Mouse (Mus musculus): Measurements from ENCODE around the gene Pdcd2l.

Pdcd2l gene

DNA sequence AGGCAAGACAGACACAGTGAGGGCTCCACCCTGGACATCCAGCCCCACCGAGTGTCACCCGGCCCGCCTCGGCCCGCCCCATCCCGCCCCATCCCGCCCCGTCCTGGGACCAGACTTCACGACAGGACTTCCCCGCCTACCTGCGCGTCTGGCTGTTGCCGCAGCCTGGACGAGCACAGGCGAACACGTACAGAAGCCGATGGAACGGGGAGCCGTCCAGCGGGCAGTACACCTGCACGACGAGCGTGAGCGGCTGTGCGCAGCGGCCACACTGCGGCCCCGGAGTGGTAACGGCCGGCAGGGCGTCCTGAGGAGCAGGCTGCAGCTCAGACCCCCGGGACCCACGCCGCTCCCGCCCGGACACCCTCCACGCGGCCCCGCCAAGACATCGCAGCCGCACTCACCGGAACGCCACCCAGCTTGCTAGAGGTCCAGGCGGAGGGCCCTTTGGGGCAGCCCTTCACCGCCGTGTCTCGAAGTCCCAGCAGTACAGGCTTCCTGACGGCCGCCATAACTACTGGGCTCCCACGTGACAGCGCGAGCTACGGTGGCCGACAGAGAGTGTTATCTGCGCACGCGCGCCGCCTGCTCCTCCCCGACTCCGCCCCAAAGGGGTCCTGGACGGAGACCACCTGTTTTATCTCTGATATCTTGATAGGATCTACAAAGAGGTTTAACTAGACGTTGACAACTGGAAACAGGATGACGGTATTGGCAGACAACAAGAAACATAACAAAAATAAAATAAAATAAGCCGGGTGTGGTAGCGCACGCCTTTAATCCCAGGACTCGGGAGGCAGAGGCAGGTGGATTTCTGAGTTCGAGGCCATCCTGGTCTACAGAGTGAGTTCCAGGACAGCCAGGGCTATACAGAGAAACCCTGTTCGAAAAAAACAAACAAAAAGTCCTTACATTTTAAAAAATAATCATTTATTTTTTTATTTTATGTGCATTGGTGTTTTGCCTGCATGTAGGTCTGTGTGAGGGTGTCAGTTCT lies at the start of gene Pdcd2l:
TSS of gene Pdcd2l (minus strand) at position 530 of the 997 bp plus-strand sequence.
- peak; percentile 87 for ATAC-seq (ENCODE audit: insufficient number of reproducible peaks, low FRiP score, low TSS enrichment)

DNA sequence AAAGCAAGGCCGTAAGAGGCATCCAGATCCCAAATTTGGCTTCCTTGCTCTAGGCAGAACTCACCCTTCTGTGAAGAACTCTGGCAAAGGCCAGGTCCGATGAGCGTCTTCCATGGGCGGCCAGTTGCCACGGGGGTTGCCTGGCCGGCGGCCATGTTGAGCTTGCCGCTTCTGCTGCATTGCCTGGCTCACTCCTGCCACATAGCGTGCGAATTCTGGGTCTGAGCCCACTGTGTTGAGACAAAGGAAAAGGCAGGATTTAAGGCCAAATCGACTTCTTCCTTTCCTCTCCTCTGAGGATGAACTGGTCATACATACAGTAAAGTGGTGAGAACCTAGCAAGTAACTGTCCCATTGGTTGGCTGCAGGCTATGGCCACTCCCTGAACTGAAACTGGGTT lies 45.7 kb upstream of the Pdcd2l start:
- ATAC-seq (ENCODE audit: insufficient number of reproducible peaks, low FRiP score, low TSS enrichment) = 0 out of 2 replicates have a peak, but pooled peaks have one; percentile 31

DNA sequence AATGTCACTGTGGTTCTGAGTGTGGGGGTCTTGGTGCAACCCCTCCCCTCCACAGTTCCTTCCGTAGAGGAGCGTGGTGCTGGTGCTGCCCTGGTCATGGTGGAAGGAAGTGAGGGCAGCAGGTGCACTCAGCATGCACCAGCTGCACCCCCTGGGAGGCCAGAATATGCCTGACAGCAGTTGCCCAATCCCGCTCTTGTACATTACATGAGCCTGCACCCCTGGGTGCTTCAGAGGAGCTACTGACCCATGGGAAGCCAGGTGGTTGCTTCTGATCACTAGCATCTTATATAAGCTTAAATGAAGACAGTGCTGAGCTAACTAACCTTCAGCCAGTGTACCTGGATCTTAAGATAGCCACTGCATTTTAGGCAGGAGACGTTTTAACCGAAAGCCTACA lies 41.6 kb upstream of the Pdcd2l start:
- ATAC-seq (ENCODE audit: insufficient number of reproducible peaks, low FRiP score, low TSS enrichment) = no peak

GRCm38 (mm10) chr7:34235602-34236001 lies 39.1 kb upstream of the Pdcd2l start:
- no peak for ATAC-seq (ENCODE audit: insufficient number of reproducible peaks, low FRiP score, low TSS enrichment)

GRCm38 (mm10) chr7:34234610-34235561 lies 38.4 kb upstream of the Pdcd2l start:
- no peak for ATAC-seq (ENCODE audit: insufficient number of reproducible peaks, low FRiP score, low TSS enrichment)

GRCm38 (mm10) chr7:34233909-34234609 lies 37.6 kb upstream of the Pdcd2l start:
- peak; percentile 82 for ATAC-seq (ENCODE audit: insufficient number of reproducible peaks, low FRiP score, low TSS enrichment)

- ATAC-seq (ENCODE audit: insufficient number of reproducible peaks, low FRiP score, low TSS enrichment) = no peak
These were observed 36.6 kb upstream of the Pdcd2l start for GRCm38 (mm10) chr7:34232785-34233725.

DNA sequence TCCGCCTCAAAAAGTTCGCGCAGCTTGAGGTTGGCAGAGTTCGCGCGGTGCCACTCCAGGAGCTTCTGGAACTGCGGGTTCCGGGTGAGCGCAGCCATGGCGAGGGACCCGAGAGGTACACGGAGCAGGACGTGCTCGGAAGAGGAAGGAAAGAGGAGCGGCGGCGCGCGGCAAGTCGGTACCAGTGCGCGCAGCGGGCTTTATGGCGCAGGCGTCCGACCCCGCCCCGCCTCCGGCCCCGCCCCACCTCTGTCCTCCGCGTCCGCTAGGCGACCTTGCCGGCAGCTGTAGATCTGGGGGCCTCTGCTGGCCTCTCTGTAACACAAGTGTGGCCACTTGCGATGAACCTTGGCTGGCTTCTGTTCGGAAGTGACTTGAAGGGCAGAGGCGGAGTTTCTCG lies 33.7 kb upstream of the Pdcd2l start, which contains the start of gene Gpi1:
TSS of gene Gpi1 (minus strand) at position 221 of the 400 bp plus-strand sequence.
- peak; percentile 27; the same call in 1 of the 2 replicates for ATAC-seq (ENCODE audit: insufficient number of reproducible peaks, low FRiP score, low TSS enrichment)

DNA sequence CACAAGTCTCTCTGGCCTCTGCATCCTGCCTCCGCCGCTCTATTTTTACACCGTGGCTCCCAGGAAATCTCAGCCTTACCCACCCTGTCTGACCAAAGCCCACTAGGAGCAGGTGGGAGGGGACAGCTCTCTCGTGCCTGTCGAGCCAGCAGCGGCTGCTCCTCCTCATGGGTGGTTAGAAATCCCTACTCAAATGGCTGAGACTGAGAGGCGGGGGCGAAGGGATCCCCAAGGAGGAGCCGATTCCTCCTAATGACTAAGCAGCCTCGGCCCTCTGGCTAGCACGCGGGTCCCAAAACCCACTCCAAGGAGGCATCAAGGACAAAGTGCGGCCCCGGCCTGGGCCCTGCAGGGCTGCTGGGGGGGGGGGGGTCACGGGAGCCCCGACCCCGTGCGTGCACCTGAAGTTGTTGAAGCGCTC lies 33.2 kb upstream of the Pdcd2l start:
- ATAC-seq (ENCODE audit: insufficient number of reproducible peaks, low FRiP score, low TSS enrichment) = peak; percentile 3; the same call in 1 of the 2 replicates

GRCm38 (mm10) chr7:34229153-34229552 lies 32.7 kb upstream of the Pdcd2l start:
- ATAC-seq (ENCODE audit: insufficient number of reproducible peaks, low FRiP score, low TSS enrichment) = no peak

- no peak for ATAC-seq (ENCODE audit: insufficient number of reproducible peaks, low FRiP score, low TSS enrichment)
These were observed 32.2 kb upstream of the Pdcd2l start for GRCm38 (mm10) chr7:34228641-34229040.

- no peak for ATAC-seq (ENCODE audit: insufficient number of reproducible peaks, low FRiP score, low TSS enrichment)
These were observed 30.4 kb upstream of the Pdcd2l start for GRCm38 (mm10) chr7:34226846-34227245.

DNA sequence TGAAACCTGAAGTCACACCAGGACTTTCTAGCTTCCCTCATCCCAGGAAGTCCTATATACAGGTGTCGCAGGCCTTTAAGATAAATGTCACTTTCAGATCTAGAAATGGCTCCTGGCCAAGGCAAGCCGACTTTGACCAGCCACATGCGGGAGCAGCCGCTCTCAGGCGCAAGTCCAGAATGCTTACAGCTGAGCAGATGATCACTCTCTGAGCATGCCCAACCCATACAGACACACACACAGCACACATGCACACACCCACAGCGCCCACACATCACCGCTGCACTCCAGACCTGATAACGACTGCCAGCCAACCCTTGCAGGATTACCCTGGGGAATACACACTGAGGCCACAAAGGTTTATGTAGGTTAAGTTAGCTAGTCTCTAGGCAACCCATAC lies 29.6 kb upstream of the Pdcd2l start:
- ATAC-seq (ENCODE audit: insufficient number of reproducible peaks, low FRiP score, low TSS enrichment) = no peak

DNA sequence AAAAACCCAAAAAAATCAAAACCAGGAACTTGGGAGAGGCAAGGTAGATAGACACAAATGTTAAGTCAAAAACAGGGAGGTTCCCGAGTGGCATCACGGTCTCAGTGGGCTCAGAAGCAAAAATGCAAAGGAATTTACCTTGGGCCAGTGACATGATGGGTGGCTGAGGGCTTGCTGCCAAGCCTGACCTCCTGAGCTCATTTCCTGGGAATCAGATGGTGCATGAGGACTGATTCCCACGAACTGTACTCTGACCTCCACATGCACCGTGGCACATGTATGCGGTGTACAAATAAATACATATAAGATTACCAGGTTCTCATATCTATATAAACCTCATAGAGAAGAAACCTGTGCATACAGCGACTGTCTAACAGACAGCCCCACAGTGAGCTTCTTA lies 27.8 kb upstream of the Pdcd2l start:
- ATAC-seq (ENCODE audit: insufficient number of reproducible peaks, low FRiP score, low TSS enrichment) = no peak

DNA sequence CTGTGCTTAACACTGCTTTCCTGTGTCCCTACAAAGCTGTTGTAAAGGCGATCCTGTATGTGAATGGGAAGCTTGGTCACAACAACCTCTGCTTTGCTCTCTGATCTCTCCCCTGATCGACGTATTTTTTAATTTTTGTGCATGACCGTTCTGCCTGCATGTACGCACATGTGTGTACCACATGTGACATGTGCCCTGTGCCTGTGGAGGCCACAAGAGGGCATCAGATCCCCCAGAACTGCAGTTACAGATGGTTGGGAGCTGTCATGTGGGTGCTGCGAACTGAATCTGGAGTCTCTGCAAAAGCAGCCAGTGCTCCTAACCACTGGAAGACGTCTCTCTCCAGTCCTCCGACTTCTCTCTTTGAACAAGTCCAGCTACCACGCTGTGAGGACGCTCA lies 25.9 kb upstream of the Pdcd2l start:
- ATAC-seq (ENCODE audit: insufficient number of reproducible peaks, low FRiP score, low TSS enrichment) = no peak

DNA sequence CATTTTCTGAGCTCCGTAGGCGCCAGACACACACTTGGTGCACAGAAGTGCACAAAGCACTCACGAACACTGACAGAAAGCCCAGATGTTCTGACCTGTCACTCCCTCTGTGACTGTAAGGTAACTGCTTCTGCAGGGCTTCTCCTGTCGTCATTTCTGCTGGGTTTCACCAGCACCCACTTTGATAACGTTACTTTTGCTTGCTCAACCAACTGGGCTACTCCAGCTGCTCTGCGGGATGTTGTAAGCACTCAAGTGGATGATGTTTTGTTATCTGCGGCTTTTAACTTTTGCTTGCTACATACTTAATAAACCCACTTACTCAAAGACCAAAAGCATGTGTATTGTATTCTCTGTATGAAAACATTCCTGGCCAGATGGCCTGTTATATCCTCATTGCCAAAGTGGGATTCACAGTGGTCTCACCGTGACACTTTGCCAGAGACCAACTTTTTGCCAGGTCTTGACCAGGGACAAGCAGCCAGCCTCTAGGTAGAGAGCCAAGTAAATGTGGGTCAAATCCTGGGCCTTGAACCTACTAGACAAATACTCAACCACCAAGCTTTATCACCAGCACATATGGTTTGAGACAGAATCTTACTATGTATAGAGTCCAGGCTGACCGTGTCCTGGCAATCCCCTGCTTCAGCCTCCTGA lies 25.3 kb upstream of the Pdcd2l start:
- no peak for ATAC-seq (ENCODE audit: insufficient number of reproducible peaks, low FRiP score, low TSS enrichment)

DNA sequence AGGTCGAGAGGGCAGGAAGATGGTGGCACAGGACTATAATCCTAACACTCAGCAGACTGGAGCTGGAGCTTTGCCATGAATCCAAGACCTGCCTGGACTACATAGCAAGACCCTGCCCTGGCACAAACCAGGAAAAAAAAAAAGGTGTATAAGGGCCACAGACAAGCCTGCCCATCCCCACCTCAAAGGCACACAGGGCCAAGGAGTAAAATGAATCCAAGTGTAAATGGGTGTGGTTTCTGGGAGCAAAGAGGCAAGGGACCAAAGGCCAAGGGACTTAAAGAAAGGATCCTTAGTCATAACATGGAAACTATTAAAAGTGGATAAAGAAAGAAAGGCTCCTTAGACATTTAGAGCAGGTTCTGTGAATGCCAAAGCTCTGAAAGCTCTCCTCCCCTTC lies 22.0 kb upstream of the Pdcd2l start:
- no peak for ATAC-seq (ENCODE audit: insufficient number of reproducible peaks, low FRiP score, low TSS enrichment)

GRCm38 (mm10) chr7:34216474-34216873 lies 20.0 kb upstream of the Pdcd2l start:
- no peak for ATAC-seq (ENCODE audit: insufficient number of reproducible peaks, low FRiP score, low TSS enrichment)

Data from cerebellum, adult (tissue).